Mouse (Mus musculus) ZHBTc4 (cell line): ENCODE data around the gene Mgat1.

Experiments
- DNase-seq: peaks from one replicate; pipeline ENCODE4 v3.0.0-alpha.2; 2011; ENCODE audit warnings: low read depth, low spot score

Mgat1 gene

GRCm38 (mm10) chr11:49243727-49244594 is at the start of gene Mgat1:
Gene Mgat1, plus strand, starts transcription at chr11:49244191.
- DNase-seq: peak; percentile 99

- peak; percentile 42 for DNase-seq
Measured at GRCm38 (mm10) chr11:49194771-49195170, 49.2 kb upstream of the Mgat1 start.

GRCm38 (mm10) chr11:49195819-49196322 is 48.1 kb upstream of the Mgat1 start:
- peak; percentile 54 for DNase-seq

GRCm38 (mm10) chr11:49200666-49201065 is 43.3 kb upstream of the Mgat1 start:
- DNase-seq: no peak

DNA sequence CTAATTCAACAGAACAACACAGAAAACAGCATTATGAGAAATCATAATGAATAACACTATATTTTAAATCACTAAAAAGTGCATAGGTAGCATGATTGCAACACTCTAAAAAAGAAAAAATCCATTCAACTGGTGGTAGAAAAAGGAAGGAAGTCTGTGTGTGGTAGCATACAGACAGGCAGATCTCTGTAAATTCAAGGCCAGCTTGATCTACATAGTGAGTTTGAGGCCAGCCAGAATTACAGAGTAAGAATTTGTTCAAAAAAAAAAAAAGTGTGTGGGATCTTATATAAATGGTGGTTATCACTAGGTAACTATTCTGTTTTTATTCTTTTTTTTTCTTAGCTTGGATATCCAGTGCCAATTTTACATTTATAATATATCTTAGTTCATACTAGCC is 42.8 kb upstream of the Mgat1 start:
- no peak for DNase-seq

DNA sequence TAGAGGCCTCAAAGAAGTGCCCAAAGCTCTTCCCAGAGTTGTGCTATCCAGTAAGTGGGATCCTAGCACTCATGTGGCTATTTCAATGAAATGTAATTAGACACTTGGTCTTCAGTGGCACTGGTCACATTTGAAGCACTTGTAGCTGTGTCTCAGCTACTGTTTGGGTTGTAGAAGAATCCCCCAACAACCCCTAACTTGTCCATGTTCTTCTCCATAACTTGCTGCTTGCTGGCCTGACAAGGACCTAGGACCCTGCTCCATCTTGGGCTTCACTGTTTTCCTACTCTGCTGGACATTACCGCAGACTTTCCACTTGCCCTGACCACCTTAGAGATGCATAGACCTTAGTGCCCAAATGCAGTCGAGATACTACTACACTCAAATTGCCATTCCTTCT is 41.9 kb upstream of the Mgat1 start:
- no peak for DNase-seq

DNA sequence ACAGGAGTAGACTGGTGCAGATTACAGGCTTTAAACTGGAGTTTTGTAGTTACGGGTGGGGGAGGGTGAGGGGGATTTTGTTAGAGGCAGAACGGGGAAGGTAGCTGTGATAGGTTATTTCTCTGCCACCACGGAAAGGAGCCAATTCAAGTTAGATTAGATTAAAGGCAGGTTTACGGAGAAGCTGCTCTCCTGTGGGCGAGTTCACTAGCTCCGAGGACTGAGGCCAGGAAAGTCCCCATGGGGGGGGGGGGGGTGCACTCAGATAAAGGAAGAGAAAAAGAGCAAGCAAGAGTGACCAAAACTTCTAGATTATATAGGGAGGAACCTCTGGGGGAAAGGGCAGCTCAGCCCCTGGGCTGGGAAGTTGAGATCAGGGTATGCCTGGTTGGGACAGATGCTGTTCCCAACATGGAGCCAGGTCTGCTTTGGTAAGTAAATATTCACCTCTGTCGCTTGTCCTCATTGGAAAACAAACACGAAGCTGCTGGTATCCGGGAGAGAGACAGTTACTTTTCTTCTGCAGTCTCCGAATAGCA is 41.4 kb upstream of the Mgat1 start:
- peak; percentile 38 for DNase-seq

DNA sequence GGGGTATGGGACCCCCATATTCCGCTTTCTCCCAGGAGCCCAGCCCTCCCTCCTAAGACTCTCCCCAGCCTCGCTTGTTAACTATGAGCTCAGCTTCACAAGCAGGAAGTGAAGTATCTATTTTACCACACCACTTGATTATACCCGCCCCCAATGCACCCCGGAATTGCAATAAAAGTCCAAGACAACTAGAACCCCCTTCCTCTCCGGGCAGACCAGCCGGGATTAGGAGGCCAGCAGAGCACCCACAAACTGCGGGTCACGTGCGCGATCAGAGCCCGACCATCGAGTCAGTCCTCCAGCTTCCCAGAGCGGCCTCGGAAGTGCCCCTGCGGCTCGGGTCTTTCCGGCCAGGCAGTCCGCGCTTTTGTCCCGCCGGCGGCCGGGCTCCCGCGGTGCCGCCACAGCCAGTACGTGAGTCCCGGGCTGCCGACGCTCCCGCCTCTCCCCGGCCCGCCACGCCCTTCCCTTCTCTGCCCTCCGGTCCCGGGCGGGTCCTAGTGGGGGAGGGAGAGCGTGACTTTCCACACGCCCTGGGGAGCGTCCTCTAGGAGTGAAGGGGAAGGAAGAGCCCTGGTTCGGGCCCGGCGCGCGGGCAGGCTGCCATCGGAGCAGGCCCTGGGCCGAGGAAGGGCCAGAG is 40.7 kb upstream of the Mgat1 start, which contains the start of gene Zfp62:
Gene Zfp62 (plus strand): TSS at position 164 of the 640 bp plus-strand sequence.
- DNase-seq: peak; percentile 95

DNA sequence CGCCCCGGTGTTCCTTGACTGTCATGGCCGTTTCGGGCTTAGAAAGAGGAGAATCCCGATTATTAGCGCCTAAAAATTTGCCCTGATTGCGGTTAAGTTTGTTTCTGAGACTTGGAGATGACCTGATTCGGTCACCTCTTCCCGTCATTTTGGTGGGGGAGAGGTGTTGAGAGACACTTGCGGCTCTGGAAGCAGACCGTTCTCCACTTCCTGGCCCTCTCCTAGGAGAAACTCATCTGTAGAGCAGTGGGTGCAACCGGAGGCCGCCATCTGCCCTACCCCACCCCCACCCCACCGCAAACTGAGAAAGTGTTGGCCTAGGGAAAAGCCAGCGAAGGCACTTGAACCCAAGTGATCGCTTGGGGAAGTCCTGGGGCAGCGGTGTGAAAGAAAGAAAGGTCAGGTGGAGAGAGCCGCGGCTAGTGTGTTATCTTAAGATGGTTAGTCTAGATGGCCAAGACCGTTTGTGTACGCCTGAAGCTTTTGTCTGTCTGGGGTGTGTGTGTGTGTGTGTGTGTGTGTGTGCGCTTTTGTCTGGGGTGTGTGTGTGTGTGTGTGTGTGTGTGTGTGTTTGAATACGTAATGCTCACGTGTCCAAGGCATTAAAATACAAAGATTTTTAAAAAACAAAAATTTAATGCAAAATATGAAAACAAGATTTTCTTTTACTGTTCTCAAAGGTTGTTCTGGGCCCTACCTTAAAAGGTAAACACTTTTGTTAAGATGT is 40.1 kb upstream of the Mgat1 start:
- peak; percentile 88 for DNase-seq

- DNase-seq: no peak
Measured at GRCm38 (mm10) chr11:49205080-49205590, 38.9 kb upstream of the Mgat1 start.

DNA sequence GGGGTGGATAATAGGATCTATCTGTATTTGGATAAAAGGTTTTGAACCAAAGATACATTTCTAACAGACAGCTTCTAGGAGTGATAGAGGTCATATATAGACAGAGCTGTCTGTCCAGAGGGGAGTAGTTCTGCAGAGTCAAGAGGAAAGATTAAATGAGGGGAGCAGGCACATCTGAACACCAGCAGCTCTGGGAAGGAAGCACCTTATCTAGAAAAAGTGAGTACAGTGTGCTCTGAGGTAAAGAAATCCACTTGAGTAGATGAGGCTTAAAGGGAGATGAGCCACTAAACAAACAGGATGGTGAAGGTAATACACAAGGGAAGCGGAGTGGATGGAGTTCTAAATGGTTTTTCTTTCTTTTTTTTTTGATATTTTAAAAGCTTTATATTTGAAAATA is 36.5 kb upstream of the Mgat1 start:
- DNase-seq: no peak

DNA sequence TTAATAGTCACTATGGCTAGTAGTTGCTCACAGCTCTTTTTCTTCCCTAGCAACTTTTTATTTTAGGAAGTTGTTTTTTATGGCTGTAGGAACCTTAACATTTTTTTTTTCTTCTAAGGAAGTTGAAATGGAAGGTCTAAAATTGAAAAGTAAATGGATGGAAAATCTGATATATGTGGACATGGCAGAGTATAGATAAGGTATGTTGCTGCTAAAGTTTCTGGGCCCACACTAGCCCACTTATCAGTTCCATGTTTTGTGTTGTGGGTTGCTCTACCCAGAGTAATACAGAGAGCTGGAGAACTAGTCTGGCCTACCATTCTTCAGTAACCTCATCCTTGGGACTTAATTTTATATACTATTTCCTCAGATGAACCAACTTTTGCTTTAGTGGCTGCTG is 31.4 kb upstream of the Mgat1 start:
- no peak for DNase-seq

DNA sequence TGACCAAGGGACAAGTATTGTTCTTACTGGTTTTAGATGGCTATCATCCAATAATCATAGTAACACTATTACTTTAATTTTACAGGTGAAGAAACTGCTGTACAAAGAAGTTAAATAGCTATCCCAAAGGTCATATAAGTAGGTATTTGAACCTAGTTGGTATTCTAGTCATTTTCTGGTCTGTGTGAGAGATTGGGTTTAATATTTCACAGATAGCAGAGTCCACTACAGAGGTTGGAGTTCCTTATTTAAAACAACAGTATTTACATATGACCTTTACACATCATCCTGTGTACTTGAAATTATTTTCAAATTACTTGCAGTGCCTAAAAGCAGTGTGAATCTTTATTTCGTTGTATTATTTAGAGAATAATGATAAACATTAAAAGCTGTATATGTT is 30.5 kb upstream of the Mgat1 start:
- DNase-seq: no peak

DNA sequence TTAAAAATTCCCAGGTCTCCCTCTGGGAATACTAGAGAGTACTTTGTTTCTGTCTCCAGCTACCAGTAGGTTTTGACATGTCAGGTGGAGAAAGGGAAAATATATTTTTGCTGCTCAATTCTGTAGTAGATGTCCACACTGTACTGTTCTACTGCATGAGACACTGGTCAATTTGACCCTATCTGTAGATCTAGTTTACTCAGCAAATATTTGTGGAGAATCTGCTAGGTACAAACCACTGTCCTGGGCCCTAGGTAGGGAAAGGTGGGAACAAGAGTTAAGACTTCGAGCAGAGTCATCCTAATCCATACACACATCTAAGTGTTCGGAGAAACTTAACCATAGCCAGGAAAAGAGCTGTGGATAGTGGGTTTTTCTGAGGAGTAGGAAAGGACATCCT is 24.7 kb upstream of the Mgat1 start:
- no peak for DNase-seq

DNA sequence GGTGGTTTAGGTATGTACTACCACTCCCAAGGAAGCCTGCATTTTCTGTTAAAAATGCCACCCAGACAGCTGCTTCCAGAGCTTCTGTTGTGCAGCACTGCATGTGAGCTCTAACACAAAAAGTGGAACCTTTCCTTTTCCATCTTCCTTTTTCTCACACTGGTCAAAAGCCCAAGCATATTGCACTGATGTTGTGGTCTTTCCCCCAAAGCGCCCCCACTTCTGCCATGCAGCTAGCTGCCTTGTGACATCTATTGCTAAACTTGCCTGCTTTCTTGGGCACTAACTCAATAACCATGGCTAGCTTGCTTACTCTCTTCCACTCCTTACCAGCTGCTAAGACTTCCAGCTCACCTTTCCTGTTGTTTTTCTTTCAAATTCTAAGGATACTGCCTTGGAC is 19.5 kb upstream of the Mgat1 start:
- DNase-seq: no peak

DNA sequence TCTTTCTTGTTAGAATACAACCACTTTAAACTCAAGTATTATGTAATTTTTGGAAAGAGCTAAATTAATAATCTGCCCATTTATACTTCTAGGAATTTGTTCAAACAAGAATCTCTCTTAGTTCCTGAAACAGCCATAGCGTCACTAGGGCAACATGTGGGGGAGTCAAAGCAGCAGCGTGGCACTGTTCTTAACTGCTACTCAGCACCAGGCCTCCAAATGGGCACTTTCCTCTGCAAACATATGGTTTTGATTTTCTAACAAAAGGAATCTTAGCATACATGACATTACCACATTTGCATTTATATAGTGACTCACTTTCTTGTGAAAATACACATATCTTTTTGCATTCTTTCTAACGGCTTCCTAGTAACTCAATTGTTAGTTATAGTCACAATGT is 11.2 kb upstream of the Mgat1 start:
- DNase-seq: no peak

DNA sequence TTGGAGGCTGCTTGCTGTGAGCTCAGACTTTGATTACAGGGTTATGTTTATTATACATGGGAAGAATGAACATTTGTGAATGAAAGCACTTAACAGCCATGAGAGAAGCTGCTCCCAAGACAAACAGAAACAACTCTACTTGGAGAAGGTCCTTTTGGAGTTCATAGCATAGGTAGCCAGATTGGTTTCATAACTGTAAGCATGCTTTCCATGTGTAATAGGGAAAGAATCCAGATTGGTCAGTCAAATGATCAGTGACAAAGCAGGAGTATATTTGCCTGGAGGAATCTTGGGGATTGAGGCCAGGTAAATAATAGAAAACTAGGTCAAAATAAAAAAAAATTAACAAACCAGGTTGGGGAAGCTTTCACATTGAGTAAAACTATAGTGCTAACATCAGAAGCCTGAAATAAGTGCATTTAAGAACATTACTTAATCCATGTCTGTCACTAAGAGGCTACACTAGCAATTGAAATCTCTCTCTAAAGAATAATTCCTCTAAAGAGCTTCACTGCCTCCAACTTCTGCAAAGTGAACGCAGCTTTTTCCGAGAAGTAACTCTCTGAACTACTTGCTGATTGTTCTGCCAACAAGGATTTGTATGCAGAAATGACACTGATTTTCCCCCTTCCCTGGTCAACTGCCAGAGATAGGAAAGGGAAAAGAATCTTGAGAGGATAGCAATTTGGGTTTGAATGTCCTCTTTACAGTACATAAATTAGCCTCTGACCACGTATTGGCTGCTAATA is 8.4 kb upstream of the Mgat1 start:
- no peak for DNase-seq

DNA sequence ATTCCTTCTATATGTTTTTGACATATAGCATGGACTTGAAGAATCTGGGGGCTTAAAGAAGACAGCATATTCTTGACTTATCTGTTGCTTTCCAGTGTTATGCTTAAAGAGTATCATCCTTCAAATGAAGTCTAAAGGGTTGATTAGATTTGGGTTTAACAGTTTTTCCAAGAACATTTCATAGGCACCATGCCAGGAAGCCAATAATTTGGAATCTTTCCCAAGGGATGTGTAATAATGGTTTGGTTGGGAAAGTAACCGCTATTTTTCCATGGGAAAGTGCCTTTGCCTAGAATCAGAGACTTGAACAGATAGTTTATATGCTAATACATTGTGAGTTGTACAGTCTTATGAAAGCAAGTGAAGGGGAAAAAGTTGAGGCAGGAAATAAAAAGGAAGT is 7.1 kb upstream of the Mgat1 start:
- no peak for DNase-seq

- no peak for DNase-seq
Measured at GRCm38 (mm10) chr11:49237532-49237931, 6.5 kb upstream of the Mgat1 start.

DNA sequence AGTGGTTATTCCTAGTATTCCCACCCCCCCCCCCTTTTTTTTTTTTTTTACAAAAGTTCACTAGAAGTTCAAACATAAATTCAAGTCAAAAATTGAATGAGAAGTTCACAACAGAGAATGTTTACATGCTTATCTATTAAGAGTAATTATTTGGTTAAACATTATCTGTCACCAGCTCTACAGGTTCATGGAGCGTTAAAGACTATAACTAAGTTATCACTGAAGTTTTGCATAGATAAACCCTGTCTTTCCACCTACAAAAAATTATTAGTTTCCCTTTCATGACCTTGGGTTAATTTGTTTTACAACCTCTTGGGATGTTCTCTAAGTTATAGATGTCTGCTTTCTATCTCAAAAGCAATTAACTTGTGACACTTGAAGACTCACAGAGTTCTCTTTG is 3.7 kb upstream of the Mgat1 start:
- DNase-seq: no peak

GRCm38 (mm10) chr11:49240874-49241273 is 3.1 kb upstream of the Mgat1 start:
- DNase-seq: no peak
